Mouse (Mus musculus): ENCODE measurements around the gene Tmem239.
A peak's percentile ranks its signal among the peaks of the same experiment; 100 is the strongest.
"Not testable (repeated sequence)": the region's sequence is repeated elsewhere in the genome, so short reads cannot be mapped to it uniquely, and the experiment has no call there.

Gene Tmem239

DNA sequence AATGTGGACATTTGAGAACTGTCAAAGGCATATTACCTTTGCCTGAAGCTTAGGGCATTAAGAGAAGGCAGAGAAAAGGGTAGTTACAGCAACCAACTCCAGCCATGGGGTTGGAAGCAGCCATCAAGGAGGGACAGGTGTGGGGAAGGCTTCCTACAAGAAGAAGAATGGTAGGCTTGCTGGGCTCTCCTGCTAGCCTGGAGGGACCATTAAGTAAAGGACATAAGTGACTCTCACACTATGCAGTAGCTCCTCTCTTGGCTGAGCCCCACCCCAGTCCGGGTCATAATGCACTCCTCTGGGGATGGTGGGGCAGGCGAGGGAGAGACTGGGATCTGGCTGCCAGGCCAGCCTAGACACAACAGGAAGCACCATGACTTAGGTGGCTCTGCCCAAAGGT, at the start of gene Tmem239:
Gene Tmem239, plus strand, starts transcription at position 301 of the 400 bp plus-strand sequence.
- no peak for DNase-seq

DNA sequence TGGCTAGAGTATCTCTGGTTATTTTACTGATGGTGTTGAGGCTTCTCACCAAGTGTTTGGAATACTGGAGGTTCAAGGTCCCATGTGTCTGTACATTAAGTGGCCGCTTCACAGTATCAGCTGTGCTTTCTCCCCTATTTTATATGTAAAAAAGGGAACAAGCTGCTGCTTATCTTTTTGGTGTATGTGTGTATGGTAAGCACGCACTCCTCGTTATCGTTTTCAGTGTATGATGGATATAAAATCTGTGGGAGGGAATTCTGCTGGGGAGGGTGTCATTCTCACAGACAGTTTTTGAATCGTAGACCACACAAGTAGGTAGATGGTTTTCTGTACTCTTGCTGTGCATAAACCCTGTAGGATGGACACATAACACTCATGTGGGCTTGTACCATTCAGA, 48.7 kb upstream of the Tmem239 start:
- DNase-seq, result no peak

DNA sequence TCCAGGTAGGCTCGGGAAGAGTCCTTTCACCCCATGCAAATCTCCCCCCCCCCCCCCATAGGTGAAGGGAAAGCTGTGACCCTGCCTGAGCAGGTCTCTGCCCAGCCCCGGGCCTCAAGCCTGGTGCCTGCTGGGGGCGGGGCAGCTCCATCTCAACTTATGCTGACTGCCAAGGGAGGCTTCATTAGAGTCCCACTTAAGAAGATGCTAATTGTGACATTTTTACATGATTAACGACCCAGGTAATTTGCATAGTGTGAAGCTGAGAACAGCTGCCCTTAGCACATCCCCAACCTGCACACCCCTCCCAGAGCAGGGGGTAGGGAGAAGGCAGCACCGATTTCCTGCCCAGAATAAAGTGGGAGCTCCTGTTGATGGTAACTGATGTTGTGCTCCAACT, 47.4 kb upstream of the Tmem239 start:
- no peak for DNase-seq

DNA sequence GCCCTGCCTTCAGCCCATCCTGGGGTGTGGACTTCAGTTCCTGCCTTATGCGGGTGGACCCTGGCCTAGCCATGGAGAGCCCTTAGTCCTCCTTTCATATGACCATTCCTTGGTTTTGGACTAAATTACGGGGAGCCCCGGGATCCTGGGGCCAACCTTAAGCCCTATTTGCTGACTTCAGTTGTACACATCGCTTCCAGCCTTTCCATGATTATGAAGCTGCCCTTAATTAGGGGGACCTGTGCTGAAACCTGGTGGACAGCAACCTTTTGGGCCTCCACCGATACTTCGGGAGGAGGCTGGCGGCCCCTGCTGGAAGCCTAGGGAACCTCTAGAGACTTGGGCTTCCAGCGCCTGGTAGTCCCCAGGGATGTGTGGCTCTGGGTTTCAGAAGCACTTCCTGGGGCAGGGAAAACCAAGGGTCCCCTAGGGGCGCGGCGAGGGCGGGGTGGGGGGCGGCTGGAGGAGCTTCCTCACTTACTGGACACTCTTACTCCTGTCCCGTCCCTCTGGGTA, 43.7 kb upstream of the Tmem239 start:
- DNase-seq, result peak; percentile 83

DNA sequence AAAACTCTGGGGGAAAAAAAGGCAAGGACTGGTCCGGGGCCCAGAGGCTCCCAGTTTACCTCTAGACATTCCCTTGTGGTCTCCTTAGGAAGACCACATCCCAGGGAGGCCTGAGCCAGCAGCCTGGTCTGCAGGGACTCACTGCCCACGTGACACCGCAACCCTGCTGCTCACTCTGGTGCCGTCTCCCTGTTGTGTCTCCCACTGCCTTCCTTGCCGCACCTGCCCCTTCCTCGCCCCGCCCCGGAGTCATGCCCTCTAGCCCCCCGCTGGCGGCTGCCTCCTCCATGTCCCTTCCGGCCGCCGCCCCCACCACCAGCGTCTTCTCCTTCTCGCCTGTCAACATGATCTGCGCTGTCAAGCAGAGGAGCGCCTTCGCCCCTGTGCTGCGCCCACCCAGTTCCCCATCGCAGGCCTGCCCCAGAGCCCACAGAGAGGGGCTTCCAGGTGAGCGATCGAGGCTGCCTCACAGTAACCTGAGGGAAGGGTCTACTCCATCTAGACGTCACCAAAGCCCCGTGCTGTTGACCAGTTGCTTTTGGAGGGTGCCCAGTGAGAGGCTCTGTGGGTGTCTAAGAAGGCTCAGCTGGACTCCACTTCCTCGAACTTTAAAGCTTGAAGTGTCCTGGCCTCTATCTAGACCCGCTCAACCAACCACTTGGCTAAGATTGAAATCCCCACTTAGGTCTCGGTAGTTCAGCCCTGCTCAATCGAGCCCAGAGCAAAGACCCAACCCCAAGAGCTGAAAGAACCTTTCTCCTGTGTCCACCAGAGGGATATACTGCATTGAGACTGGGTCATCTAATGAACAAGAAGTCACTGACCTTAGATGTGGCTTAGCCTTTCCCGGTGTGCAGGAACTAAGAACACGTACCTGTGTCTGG, 40.8 kb upstream of the Tmem239 start:
- DNase-seq, result peak; percentile 32

DNA sequence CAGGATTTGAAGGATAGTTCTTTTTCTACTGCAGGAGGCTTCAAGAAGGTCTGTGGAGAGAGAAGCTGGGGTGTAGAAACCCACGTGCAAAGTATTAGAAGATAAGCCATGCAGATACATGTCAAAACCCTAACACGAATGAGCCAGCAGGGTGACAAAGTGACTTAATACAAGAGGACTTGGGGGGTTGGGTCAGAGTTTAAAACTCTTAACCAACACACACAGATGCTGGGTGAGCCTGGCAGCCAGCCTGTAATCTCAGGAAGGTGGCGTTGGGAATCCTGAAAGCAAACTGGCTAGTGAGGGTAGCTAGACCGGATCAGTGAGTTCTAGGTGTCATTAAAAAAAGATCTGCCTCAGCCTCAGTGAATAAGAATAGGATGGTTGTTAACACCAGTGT, 38.9 kb upstream of the Tmem239 start:
- no peak for DNase-seq

DNA sequence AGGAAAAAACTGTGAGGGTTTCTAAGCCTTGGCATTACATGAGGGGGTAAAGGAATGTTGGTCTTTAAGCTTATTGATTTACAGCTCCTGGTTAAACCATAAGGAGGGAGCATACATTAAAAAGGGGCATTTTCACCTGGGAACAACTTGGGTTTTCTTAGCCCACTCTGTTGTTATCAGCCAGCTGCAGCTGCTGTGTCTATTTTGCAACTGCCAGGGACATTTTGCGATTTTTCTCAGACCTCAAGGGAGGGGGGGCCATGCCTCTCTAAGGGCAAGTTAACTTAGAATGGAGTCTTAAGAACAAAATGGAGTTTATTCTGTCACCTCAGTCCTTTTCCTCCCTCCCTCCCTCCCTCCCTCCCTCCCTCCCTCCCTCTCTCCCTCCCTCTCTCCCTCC, 33.3 kb upstream of the Tmem239 start:
- DNase-seq, result not testable (repeated sequence)

DNA sequence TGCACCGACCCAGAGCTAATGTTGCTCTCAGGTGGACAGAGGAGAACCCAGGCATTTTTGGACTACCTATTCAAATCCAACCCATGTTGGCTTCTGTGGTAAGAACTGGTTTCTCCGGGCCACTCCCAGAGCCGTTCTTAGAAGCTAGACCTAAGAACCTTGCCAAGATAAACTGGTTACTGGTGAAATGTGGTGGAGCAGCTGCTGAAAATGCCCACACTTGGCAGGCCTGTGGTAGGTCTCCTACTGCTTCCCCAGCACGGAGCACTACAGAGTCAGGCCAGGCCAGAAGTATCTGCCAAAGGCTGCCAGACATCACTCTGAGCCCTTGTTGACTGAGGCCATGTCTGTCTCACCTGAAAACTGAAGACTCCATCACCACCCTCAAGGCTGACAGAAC, 31.3 kb upstream of the Tmem239 start:
- DNase-seq, result no peak

DNA sequence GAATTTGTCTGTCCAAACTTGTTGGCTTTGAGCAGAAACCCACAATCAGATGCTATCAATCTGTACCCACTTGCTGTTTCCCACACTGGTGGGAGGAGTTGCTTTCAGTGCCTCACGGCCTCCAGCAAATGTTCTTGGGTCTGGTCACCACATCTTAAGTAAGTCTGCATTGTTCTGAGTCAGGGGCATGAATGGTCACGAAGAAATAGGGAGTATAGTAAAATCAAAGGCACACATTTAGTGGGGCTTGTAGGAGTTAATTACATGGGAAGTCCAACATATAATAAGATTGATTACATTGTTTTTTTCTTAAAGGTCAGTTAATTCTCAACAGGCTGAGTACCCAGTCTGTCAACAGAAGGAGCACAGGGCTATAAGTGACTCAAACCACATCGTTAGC, 23.1 kb upstream of the Tmem239 start:
- no peak for DNase-seq

DNA sequence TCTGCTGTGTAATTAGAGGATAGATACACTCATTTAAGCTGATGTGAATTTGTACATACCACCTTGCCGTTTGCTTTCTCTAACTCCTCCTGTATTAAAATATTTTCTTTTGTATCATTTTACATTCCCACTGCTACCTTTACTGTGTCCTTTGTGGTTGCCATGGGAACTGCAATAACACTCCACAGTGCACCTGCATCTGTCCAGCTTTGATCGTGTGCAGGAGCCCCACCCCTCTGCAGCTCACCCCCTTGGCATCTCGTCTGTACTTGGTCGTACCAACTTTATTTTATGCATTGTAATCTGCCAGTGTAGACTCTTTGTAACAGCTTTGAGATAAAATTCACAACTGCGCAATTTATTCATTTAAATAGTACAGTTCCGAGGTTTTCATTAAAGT, 22.4 kb upstream of the Tmem239 start:
- no peak for DNase-seq

DNA sequence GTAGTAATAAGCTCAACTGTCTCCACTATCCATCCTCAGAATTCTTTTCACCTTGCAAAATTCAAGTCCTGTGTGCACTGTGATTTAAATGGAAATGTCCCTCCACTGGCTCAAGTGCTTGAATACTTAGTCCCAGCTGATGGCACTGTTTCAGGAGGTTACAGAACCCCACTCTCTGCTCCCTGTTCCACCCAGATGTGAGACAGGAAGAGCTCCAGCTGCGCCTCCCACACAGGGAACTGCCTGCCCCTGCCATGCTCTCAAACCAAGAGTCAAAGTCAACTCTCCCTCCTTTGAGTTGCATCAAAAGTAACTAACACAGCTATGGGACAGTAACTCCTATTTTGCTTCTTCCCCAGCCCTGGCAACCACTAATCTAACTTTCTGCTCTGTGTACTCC, 20.1 kb upstream of the Tmem239 start:
- DNase-seq, result no peak

DNA sequence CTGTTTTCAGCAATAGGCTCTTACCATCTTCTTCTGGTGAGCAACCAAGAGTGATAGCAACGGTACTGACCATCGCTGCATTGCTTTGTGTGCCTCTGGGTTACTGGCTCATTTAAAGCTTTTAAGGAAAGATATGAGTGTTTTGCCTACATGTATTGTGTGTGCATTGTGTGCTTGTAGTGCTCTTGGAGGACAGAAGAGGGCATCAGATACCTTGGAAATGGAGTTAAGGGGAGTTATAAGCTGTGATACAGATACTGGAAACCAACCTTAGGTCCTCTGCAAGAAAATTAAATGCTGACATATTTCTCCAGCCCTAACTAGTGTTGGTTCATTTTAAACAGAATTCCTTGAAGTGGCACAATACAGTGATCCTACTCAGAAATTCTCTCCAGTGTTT, 17.5 kb upstream of the Tmem239 start:
- no peak for DNase-seq

DNA sequence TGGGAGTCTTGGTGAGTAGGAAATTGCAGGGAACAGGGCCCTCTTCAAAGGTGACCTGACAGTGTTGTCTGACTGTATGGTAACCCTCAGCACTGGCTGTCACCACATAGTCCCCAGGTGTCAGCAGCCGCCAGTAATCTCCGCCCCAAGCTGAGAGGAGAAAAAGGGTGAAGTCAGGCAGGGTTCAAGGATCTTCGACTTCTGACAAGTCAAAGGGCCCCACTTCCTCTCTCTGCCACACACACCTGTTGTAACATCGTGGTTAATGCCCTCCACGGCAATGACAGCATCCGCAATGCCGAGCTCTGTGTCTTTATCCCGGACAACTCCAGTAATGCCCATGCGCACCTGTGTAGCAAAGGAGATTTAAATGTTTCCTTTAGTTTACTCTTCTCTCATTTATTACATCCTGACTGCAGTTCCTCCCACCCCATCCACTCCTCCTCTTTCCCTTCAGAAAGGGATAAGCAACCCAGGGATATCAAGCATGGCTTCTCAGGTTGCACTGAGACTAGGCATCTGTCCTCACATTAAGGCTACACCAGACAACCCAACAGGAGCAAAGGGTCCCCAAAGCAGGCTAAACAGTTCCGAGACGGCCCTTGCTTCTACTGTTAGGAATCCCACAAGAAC, 15.2 kb upstream of the Tmem239 start:
- no peak for DNase-seq

DNA sequence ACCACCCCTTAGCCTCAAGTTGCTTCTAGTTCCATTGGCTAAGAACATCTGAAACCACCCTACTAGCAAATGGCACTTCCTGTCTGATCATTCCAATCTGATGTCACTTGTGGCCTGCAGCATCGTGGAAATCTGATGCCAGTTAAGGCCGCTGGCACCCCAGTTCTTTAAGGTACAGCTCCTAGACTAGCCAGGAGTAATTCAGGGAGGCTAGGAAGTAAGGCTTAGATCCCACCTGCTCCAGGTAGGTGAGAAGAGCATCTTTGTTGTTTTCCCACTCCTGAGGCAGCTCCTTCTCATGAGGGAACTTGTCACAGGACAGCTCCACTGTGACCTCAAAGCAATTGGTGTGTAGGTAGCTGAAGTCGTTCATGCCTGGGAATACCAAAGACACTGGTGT, 13.4 kb upstream of the Tmem239 start:
- no peak for DNase-seq

DNA sequence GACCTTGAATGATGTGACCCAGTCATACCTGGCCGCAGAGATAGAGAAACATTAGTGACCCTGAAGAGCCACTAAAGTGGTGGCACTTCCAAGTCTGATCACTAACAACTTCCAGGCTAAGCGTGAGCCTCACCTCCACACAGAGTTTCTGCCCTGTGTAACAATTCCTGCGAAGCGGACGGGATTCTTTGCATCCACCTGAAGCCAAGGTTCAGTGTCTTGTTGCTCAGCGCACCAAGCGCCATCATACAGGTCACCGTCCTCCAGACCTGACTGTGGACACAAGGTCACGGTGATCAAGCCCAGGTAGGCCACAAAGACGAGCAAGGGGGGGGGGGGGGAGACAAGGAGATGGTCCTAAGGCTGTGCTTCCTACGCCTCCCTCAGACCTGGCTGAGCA, 10.6 kb upstream of the Tmem239 start:
- DNase-seq, result no peak

DNA sequence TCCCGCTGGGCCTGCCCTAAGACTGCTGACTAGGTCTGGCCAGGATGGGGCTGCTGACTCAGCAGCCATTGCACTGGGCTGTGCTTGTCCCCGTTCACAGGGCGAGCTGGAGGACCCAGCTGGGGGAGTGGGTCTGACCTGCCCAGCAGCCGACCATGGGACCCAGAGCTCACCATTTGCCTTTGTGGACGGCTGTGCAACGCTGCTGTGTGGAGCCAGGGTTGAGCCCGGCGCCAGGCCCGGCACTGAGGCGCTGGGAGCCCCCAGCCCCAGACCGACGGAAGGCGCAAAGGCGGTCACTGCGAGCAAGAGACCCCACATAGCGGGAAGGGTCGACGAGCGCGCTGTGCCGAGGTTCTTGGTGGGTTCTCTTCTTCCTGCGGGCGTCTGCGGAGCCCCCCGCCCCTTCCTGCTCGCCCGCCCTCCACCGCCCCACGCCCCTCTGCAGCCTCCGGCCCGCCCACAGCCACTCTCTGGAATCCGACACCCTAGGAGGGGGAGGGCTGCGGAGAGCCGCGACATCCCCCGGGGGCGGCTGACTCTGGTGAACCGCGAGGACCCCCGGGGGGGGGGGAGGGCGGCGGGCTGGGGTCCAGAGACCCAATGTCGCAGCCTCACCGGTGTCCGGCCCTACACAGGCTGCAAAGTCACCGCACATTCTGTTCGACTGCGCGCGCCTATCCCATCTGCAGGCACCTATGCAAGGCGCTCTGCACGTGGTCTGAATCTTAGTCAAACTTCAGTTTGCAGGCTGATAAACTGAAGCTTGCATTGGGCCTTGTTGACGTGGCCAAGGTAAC, 8.9 kb upstream of the Tmem239 start, which contains the start of gene Cpxm1:
Gene Cpxm1, minus strand, starts transcription at position 389 of the 800 bp plus-strand sequence.
- DNase-seq, result peak; percentile 89

DNA sequence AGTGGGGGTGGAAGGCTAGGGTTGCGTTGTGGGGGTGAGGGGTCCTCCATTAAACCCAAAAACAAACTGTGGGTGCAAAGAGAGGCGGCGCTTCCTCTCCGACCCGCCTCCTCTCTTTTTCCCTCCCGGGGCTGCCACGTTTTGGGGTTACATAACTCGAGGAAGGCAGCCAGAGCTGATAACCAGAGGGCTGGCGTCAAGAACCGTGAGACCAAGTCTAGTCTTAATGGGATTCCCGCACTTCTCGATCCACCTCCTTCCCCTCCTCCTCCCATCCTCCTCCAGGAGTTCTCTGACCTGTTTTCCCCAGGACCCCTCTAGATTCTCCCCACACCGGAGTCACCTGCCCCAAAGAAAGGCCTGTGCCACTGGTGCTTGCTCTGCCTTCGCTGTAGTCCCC, 8.2 kb upstream of the Tmem239 start:
- DNase-seq, result peak; percentile 34

DNA sequence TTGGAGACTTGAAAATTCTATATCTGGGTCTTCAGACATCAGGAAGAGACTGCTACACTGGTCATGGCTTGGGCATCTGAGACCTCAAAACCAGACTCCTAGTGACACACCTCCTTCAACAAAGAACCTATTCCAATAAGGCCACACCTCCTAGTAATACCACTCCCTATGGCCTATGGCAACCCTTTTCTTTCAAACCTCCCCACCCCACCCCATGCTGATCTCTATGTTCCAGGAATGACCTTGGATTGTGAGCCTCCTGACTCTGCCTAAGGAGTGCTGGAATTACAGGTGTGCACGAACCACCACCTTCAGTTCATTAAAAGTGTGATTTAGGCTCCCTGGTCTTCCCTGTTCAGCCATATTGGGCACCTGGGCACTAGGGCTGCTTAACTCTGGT, 6.2 kb upstream of the Tmem239 start:
- no peak for DNase-seq

DNA sequence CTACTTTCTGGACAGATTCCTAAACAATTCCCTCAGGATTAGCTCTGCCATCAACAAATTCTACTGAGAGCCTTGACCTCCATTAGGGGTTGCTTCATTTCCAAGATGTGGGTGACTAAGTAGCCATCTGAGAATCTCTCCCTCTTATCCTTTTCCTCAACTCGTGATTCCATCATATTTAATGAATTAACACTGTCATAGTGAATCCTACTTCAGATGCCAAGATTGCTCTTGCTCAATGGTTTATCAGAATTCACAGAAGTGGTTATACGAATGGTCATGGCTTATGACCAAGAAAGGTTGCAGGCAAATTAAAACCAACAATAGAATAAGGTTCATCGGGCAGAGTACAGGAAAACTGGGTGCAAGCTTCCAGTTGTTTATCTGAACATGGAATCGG, 4.4 kb upstream of the Tmem239 start:
- no peak for DNase-seq

DNA sequence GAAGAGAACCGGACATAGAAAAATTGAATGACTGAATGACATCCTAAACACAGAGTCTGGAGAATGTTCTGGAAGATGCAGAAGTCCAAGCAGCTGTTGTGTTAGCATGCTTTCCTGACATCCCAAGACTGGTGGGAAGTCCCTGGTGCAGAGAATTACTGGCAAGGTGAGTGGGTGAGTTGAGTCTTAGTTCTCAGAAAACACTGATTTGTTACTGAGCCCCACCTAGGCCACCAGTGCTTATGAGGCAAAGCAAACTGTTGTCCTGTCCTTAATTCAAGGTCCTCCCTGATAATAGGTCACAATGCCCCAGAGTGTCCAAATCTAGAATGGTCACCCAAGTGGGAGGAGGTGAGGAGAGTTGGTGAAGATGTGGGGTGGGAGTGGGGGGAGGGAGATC, 1.3 kb upstream of the Tmem239 start, which contains the start of the genes Gm28372 and 1700020A23Rik:
Gene Gm28372, plus strand, starts transcription at position 301 of the 400 bp plus-strand sequence.
Gene 1700020A23Rik, plus strand, starts transcription at position 321 of the 400 bp plus-strand sequence.
- no peak for DNase-seq

DNA sequence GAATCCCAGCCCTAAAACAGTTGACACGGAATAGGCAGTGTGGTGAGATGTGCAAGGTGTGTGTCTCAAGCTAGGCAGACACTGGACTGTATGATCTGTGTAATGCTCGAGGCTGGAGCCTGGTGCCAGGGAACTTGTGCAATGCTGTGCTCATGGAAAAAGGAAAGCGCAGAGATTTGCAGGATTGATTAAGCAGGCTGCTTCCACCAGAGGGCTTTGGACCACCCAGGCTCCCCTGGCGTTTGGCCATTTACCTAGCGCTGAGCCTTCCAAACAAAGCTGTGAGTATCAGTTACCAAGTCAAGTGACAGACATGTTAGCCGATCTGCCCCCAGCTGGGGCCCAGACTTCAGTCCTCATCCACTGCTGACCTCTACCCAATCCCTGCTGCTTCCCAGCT, 1.9 kb downstream of the Tmem239 start:
- peak; percentile 75 for DNase-seq

DNA sequence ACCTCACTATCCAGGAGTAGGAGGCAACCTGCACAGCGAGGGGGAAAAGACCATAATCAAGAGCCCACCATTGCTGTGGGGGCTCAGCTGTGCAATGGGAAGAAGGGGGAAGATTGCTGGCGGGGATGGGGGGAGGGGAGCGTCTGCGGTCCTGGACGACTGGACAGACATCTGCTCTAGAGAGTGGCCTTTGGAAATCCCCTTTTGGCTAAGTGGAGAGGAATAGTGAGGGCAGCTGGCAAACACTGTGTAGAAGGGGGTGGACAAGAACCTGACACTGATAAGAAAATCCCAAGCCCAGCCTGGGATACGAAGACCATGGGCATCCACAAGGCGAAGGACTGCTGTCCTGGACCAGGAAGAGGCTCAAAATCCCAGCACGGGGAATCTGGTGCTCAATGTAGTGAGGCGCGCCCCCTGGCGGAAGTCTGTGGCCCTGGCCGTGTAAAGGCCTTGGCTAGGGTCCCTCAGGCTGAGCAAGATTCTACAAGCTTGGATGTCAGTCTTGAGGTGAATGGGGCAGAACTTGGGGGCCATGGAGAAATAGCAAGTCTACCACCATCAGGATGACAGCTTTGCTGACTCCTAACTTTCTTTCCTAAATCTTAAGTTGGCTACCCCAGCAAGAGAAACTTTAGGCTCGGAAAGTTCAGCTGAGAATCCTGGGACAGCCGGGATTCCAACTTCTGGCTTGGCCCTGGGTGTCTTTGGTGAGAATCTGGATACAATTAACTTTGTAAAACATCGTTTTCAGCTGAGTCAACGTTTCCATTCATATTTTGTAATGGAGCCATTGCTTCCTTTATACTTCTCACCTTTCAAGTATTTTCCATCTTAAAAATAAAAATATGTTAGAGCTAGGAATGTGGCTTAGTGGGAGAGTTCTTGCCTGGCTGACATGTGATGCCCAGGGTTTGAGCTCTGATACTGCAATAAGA, 5.5 kb downstream of the Tmem239 start:
- peak; percentile 93 for DNase-seq

Measured in embryo, embryonic 11 days (tissue).